Mouse (Mus musculus): ENCODE measurements around the gene Gm44579.

GRCm38 (mm10) chr15:98154631-98155030 lies 66.1 kb downstream of the Gm44579 start:
- no peak for TF ChIP-seq MYOG (IDR thresholded peaks at IDR 0.05; ENCODE audit: control insufficient read depth in 1 of 3, insufficient read depth in 1 of 3, insufficient read length in 2 of 3, low read depth in 2 of 3)
- TF ChIP-seq REST (IDR thresholded peaks at IDR 0.05; ENCODE audit: insufficient read depth, insufficient read length) = no peak
- no peak for TF ChIP-seq POLR2A (IDR thresholded peaks at IDR 0.05; ENCODE audit: insufficient read length, low read depth)
- TF ChIP-seq E2F4 (IDR thresholded peaks at IDR 0.05; ENCODE audit: insufficient read depth) = no peak
- no peak for TF ChIP-seq MAX (IDR thresholded peaks at IDR 0.05; ENCODE audit: low read depth)
- no peak for TF ChIP-seq USF1 (IDR thresholded peaks at IDR 0.05; ENCODE audit: low read depth)
- TF ChIP-seq POLR2AphosphoS2 (IDR thresholded peaks at IDR 0.05; ENCODE audit: insufficient read length, low read depth) = no peak
- no peak for TF ChIP-seq TCF12 (IDR thresholded peaks at IDR 0.05; ENCODE audit: insufficient read depth, poor library complexity, severe bottlenecking)
- TF ChIP-seq MYOD1 (IDR thresholded peaks at IDR 0.05; ENCODE audit: control insufficient read depth in 1 of 3, insufficient read length in 2 of 3, low read depth in 2 of 3) = no peak
- no peak for TF ChIP-seq TCF3 (IDR thresholded peaks at IDR 0.05; ENCODE audit: insufficient read length, low read depth)
